Mouse (Mus musculus): Measurements from ENCODE around the gene Soat1.
"Not testable (repeated sequence)": the region's sequence is repeated elsewhere in the genome, so short reads cannot be mapped to it uniquely, and the experiment has no call there.

Soat1 gene

DNA sequence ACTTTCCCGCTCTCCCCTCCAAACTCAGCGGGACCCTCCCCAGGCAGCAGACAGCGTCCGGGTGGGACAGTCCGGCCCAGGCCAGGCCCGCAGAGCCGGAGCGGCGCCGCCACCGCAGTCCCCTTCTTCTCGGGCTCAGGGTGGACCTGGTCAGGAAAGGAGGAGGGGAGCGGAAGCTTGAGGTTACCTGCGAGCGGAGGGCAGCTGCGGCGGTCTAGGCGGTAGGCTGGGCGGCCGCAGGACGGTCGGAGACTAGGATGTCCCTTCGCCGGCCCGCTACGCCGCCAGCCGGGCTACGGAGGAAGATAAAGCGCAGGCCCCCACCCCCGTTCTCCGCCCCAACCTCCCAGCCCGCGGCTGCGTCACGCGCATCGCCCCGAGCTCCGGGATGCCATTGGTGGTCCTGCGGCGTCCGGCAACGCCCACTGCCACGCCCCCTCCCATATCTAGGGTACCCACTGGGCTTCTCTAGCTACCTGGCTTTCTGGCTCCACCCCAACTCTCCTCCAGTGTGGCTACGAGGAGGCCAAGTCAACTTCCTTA is at the start of gene Soat1:
Gene Soat1, minus strand, starts transcription at position 371 of the 543 bp plus-strand sequence.
- peak; percentile 99 for DNase-seq

DNA sequence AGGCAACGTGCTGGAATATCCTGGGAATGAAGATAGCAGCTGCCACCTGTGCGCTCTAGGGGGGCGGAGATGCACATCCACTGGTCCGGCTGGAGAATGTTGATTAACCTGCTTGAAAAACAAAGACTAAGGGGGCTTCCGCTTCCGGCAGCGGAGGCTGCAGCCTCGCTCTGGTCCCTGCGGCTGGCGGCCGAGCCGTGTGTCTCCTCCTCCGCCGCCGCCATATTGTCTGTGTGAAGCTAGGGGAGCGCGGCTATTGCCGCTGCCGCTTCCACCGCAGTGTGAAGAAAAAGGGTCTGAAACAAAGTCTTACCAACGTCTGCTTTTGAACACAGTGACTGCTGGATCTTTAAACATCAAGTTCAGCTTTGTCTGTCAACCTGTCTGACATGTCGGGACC is 49.7 kb upstream of the Soat1 start, which contains the start of gene Gm10031:
Gene Gm10031, plus strand, starts transcription at position 171 of the 400 bp plus-strand sequence.
- not testable (repeated sequence) for DNase-seq

DNA sequence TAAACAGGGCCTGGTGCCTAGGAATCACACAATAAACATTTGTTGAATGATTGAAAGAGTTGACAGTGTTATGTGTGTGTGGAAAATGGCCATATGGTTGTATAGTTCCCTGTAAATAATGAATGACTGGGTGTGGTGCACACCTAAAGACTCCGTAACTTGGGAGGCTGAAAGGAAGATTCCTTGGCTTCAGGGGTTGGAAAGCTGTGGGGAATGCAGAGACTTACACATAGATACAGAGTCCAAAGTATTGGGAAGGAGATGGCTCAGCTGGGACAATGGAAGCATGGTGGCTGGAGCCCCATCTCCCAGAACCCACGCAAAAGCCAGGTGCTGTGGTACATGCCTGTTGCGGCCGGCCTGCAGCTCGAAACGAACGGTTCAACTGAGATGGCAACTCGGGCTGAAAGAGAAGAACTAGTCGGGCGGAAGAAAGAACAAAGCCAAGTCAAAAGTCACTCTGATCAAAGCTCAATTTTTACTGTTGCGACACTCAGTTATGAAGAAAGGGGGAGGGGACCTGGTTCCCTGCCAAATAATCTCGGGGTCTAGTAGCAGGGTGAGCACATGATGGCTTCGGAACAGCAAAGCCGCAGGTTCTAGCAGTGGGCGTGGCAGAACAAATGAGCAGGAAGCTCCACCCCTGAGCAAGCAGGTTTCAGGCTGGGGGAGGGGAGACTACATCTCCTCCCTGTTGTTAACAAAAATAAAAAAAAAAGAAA is 47.8 kb upstream of the Soat1 start:
- no peak for DNase-seq

DNA sequence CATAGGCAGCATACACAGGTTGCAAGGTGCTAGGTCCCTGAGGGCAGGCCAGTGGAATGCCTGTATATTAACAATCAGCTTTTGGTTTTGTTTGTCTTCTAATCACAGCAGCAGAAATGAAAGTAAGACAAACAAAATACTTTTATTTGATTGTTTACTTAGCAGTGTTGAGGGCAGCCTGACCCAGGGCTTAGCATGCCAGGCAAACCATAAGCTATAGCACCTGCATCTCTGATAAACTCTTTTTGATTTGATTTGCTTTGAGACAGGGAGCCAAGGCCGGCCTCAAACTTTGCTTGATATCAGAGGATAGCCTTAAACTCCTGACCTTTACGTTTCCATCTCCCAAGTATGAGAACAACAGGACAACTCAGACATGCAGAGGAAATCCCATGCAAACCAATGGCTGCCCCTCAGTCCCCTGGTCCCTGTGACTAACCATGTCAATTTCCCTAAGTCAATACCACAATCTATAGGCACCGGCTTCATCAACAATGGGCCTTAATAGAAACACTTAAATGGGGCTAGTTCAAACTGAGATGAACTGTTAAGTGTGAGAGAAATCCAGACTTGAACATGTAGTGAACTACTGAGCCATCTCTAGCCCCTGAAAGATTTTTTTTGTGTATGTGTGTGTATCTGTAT is 46.1 kb upstream of the Soat1 start:
- DNase-seq, result no peak

DNA sequence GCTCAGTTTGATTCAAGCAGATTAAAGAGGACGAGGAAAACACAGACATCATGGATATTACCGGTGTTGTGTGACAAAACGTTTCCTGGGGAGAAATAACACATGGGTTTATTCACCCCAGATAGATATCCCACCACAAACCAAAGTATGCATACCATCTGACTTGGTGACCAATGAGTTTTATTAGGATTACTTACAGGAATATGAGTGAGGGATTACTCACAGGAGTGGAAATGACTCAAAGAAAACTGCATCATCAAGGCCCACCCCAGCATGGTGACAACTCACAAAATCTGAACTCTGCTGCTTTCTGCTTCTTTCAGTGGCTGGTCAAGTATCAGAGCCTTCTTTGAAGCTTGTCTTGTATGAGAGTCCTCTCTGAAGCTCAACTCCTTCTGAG is 33.6 kb upstream of the Soat1 start:
- DNase-seq, result no peak

DNA sequence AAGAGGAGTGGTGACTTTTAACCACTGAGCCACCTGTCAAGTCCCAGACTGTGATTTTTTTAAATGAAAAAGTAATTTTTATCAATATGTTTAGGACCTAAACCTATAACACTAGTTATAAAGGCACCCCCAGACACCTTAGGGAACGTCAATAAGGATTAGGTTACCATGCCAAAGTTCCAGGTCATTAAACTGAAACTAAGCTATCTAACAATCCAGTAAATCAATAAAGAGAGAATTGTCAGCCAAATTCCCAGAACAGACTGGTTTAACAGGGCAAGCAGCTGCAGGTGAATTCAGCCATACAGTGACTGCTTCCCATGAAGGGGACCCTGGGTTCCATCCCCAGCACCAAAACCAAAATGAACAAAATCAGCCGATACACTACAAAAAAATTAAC is 31.8 kb upstream of the Soat1 start:
- DNase-seq, result no peak

DNA sequence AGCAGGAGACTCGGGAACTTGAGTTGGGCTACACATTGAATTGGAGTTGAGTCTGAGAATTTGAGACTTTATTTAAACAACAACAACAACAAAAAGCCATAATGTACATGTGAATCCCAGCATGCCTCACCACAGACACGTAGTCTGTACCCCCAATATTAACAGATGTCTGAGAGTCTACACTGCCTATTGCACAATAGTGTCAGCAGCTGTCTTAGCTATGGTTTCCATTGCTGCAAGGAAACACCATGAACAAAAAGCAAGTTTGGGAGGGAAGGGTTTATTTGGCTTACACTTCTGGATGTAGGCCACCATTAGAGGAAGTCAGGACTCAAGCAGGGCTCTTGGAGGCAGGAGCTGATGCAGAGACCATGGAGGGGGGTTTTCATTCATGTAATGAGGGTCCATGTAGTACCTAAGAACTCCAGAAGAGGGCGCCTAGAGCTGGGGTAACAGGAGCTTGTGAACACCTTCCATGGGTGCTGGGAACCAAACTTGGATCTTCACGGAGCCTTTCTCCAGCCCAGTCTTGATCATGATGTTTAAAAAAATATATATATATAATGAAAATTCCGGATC is 30.9 kb upstream of the Soat1 start:
- no peak for DNase-seq

DNA sequence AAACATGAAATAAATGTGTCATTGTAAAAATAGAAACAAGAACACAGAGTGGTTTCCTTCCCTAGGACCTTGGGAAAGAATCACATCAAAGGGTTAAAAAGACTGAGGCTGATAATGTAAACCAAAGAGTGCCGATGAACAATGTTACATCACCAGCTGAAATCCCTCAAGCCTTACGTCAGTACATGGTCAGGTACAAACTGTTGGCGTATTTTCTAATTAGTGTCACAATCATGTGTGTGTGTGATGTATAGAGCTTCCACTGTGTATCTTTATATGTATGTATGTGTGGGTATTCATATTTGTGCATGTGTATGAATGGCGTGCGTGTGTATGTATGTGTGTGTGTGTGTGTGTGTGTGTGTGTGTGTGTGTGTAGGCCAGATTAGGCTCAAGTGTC is 22.8 kb upstream of the Soat1 start:
- no peak for DNase-seq

DNA sequence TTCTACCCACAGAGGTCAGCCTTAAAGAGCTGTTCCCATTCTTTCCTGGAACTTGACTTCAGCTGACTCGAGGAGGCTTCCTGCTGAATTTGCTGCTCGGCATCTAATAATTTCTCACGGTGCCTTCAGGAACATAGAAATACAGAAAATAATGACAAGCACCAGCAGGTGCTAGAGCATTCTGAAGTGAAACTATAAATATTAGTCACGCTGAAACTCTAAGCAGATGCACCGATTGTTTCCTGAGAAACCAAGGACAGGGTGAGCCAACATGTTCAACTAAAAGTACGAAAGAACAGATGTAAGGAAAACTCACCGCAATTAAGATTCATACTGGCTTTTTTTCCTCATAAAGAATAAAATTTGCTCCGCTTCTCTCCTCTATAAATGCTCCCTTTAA is 20.9 kb upstream of the Soat1 start:
- no peak for DNase-seq

DNA sequence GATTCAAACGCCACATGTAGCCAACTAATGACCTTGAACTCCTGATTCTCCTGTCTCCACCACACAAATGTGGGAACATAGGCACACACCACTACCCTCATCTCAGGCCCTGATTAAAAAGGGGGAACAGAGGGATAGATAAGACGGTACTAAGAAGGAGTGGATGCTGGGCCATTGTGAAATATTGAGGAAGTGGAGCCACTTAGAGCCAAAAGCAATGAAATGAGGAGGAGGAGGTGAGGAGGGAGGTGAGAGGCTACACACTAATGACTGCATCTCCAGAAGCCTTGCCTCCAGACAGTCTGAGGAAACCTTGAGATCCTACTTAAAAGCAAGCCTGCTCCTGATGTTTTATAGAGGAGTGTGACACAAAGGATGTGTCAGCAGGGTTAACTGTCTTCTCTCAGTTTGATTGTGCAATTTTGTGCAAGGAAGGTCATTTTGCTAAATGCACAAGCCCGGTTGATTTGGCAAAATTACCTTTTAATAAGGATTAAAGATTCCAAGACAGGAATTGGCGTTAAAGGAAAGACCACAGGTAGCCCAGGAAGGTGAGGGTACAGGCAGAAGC is 17.2 kb upstream of the Soat1 start:
- no peak for DNase-seq

DNA sequence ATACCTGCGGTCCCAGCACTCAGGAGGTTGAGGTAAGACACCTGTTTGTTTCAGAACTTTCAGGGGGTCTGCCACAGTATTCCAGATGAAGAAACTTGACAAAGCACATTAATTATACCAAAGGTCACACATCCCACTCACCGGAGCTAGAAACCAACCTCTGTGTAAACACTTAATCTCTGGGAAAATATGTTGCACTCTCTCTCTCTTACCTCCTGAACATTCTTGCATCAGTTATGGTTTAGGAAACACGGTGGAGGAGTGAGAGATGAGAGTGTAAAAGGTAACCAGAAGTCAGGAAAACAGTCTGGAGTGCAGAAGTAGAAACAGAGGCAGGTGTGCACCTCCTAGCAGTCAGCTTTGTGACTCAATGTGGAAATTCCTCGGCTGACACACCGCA is 13.9 kb upstream of the Soat1 start:
- DNase-seq, result no peak

DNA sequence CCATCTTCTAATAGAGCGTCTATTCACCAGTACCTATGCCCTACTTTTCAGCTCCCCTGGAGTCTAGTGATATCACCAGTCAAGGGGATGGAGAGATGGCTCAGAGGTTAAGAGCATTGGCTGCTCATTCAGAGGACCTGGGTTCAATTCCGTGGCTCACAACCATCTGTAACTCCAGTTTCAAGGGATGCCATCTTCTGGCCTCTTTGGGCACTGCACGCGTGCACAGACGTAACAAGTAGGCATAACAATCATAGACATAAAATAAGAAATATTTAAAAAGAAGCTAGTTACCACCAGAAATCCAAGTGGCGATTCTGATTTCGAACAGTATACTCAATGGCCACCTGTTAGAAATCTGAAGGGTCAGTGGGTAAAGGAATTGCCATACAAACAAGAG is 13.4 kb upstream of the Soat1 start:
- DNase-seq, result no peak

DNA sequence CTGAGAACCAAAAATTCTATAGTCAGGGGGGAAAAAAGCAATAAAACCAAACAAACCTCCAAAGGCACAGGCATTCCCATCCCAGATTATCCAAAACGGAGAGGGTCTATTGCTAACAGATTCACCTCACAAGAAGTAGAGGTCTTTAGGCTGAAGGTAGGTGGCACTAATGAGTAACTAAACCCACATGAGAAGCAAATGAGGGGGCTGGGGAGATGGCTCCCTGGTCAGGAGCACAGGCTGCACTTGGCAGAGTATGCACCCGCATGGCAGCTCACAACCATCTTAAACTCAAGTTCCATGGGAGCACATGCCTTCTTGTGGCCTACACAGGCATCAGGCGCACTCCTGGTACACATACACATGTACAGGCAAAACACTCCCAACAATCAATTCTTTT is 7.7 kb upstream of the Soat1 start:
- DNase-seq, result no peak

DNA sequence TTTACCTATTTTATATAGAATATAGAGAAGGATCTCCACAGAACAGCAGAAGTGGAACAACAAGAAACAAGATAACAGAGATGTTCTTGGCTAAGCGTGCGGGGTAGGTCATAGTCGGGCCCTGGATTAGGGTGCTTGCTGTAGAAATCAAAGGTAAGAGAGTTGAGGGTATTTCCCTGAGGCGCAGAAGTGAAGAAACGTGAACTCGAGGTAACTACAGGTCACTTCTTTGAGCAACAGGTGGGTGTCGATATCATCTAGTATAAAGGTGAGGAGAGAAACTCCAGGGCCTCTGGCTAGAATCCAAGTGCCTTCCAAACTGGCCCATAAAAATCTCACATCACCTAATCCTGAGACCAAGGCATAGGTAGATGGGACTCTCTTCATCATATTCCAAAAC is 2.4 kb upstream of the Soat1 start:
- DNase-seq, result no peak

DNA sequence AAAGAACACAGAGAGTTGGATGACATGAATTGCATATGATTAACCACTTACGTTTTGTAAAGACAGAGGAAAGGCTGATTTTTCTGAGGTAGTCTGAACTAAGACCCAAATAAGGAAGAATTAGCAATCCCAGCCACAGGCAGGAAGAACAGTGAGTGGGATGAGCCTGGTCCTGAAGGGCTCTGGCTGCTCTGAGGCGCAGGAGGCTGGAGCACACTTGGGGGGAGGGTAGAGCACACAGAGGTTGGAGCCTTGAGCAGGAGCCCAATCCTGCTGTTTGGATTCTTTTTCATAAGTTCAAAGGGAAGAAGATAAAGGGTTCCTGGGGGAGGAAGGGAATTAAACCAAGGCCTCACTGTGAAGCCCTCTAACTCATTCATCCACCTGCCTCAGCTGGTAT is 1.9 kb upstream of the Soat1 start:
- no peak for DNase-seq

DNA sequence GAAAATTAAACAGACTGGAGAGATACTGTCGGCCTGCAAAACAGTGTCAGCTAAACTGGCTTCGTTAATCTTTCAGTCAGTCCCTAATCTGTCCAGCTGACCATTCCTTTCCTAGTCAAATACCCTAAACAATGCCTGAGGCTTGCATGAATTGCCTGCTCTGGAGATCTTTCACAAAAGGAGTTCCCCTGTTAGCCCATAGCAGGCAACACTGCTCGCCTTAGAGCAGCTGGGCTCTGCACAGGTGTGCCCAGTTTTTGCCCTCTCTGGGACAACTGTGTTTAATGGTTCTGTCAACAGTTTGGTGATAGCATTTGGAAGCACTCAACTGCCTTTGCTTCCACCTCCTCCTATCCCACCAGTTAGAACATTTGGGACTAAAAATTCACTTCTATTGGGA is 723 bp upstream of the Soat1 start:
- no peak for DNase-seq

DNA sequence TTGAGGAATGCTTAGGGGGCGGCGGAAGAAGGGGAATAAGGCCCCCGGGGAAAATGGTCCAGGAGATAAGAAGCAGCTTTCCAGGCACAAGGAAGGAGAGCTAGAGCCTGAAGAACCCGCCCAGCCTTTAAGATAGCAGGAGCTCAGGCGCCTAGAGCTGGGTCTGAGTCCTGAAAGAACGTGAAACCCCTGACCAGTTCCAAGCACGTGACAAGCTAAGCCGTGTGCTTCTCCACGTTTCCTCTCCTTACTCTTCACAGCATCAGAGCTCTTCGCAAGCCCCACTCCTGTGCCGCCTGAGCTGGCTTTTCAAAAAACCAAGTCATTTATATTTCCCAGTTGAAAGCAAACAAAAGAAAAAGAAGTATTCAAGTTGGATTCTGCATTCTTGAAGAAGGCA is 1.1 kb downstream of the Soat1 start:
- DNase-seq, result peak; percentile 97

DNA sequence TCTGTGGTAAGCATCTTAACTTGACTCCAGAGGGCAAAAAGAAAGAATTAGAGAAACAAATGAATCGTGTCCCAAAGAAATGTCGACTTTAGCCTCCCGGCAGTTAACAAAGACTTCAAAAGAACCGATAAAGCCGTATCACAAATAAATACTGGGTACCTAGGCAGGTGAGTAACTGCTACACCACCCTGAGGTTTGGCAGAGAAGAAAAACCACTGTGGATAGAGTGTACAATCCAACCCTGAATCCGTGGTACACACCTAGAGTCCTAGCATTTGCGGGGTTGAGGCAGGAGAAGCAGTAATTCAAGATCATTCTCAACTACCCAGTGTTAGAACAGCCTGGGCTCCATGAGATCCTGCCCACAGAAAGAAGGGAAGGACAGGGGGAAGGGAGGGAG is 2.2 kb downstream of the Soat1 start:
- no peak for DNase-seq

DNA sequence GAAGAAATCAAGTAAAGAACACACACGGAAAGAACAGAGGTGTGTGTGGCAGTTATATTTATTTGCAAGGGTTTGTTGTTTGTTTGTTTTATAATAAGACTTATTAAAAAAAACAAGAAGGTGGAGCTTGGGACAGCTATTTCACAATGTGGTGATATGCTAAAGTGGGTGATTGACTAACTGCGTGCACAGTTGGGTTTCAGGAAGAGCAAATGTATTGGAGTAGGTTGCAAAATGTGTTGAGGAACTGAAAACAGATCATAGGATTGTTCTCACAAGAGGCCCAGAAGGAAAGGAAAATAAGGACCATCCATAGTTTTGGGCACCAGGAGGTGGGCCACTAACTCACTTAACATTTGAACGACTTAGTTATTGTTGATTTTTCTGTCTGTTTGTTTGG is 3.1 kb downstream of the Soat1 start:
- no peak for DNase-seq

DNA sequence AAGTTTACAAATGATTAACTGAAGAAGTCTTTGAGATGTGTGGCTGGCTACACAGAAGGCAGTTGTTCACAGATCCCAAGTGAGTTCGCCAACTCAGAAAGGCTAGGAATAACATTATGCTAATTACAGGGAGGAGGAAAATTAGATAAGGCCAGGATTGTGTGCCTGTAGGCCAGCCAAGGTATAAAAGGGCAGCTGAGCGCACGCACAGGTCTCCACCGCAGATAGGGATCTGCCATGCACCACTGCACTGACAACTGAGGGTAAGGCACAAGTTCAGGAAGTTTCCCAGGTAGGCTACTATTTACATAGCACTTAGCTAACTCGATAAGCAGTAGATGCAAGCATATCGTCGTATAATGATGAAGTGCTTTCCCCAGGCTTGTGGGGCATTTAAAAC is 3.6 kb downstream of the Soat1 start:
- no peak for DNase-seq

DNA sequence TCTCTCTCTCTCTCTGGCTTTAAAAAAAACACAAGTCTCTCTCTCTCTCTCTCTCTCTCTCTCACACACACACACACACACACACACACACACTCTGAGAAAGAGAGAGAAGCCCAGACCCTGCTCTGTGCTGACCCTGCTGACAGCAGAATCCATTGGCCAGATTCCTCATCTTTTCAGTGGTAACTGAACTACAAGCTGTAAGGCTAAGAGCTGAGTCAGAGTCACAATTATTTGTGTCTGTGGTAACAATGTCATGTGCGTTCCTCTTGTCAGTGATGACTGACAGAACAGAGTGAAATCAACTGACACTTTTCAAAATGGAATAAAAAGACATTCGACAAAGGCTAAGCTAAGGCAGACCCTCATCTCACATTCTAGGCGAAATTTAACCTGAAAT is 5.6 kb downstream of the Soat1 start:
- no peak for DNase-seq

DNA sequence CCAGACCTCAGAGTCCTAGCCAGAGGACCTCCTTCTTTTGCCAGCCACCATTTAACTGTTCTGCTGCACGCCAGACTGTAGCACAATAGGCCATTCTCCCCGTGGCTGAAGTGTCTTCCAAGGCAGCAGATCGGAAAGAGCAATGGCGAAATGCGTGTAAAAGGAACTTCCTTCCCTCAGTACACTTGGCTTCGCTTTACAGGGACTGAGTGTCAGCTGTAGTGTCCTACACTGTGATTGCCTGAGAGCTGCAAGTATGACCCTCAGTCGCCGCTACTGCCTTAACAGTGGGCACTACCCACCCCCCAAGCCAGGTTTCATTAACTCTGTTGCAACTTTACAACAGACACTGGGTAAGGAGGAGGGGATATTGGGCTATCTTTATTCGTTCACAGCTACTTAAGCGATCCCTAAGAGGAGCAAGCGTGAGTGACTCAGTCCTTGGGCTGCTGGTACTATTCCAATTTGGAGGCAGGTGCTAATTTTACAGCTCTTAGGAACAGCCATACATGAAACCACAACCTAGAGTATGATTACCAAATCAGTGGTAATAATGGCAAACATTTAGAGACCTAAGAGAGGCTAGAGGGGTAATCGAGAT is 6.4 kb downstream of the Soat1 start:
- peak; percentile 92 for DNase-seq

DNA sequence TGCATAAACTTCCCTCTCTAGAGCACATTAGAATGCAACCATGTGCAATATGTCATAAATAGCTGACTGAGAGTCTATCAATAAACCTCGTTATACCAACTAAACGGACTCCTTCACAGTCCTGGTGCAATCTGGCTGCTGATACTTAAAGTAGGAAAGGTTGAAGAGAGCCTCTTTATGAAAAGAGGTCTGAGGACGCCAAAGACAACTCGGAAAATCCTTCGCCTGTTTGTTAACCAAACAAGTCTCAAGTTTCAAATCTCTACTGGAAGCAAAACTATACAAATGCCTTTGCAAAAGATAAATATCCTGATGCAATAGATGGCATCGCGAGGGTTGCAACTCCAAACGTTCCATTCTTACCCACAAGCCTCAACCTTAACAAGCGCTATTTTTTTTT is 9.2 kb downstream of the Soat1 start:
- peak; percentile 25 for DNase-seq

Data from heart, adult 11 months (tissue).